Mouse (Mus musculus) macrophage (primary cell): Measurements from ENCODE around the gene Fgfbp1. TPM values are rescaled to one million over a fixed set of nuclear protein-coding genes. Genes with fewer than 3 reads are reported as not detected.
A peak's percentile ranks its signal among the peaks of the same experiment; 100 is the strongest.

ENCODE experiments used
- H3K27ac ChIP-seq: fragments of 350-480 bp; formaldehyde crosslinking; 2 replicates; pipeline ENCODE4 v1.9.0; 2021
- H3K36me3 ChIP-seq: fragments of 350-480 bp; formaldehyde crosslinking; 2 replicates; pipeline ENCODE4 v1.9.0; 2021; ENCODE audit errors: inconsistent target
- H3K4me3 ChIP-seq: fragments of 350-480 bp; formaldehyde crosslinking; 2 replicates; pipeline ENCODE4 v1.9.0; 2021; ENCODE audit errors: inconsistent target
- H3K79me2 ChIP-seq: fragments of 350-480 bp; formaldehyde crosslinking; 2 replicates; pipeline ENCODE4 v1.9.0; 2021; ENCODE audit errors: inconsistent target
- WGBS: methylation state at CpG from one replicate; pipeline ENCODE4 v1.1.7; 2026; ENCODE audit warnings: inconsistent platforms; ENCODE audit not compliant: missing documents; 5-methylcytosine and 5-hydroxymethylcytosine counted together
- polyA plus RNA-seq: library from polyadenylated mRNA; stranded (reverse); fragments of 250-400 nt; gene quantifications from 3 replicates; pipeline ENCODE4 v1.2.4, GENCODE M21; 2018; ENCODE audit warnings: inconsistent platforms

The Fgfbp1 gene
- polyA plus RNA-seq, 1 experiment from 2014 or later = not detected

- WGBS = 96% methylated on average over 3 of the region's 3 CpGs
- Histone ChIP-seq H3K4me3 (no peak overlapping the region), H3K36me3 (no peaks in the 10 kb centered on the region), H3K79me2 (no peaks in the 10 kb centered on the region), H3K27ac (no peak overlapping the region)
These were observed 20.5 kb downstream of the Fgfbp1 start for GRCm38 (mm10) chr5:43961056-43961455.

- H3K79me2 ChIP-seq = no peaks in the 10 kb centered on the region
- WGBS = 91% methylated on average over 2 of the region's 3 CpGs
- H3K4me3 ChIP-seq = no peak overlapping the region
- no peak overlapping the region for H3K27ac ChIP-seq
- H3K36me3 ChIP-seq = no peaks in the 10 kb centered on the region
These were observed 21.6 kb downstream of the Fgfbp1 start for GRCm38 (mm10) chr5:43959884-43960440.

- Histone ChIP-seq H3K4me3 (no peak overlapping the region), H3K79me2 (no peaks in the 10 kb centered on the region), H3K27ac (no peak overlapping the region), H3K36me3 (no peaks in the 10 kb centered on the region)
- 100% methylated on average over 1 of the region's 1 CpGs for WGBS
These were observed 28.3 kb downstream of the Fgfbp1 start for GRCm38 (mm10) chr5:43953241-43953640.

- WGBS = 8% methylated on average over 8 of the region's 8 CpGs
- Histone ChIP-seq H3K79me2 (no peaks in the 10 kb centered on the region), H3K4me3 (peak overlapping the region; percentile 22), H3K27ac (peak overlapping the region; percentile 33), H3K36me3 (no peaks in the 10 kb centered on the region)
These were observed 32.8 kb downstream of the Fgfbp1 start for GRCm38 (mm10) chr5:43948748-43949275.

GRCm38 (mm10) chr5:43948111-43948743 is 33.4 kb downstream of the Fgfbp1 start:
- Histone ChIP-seq H3K27ac (peak overlapping the region; percentile 33), H3K4me3 (peak overlapping the region; percentile 22), H3K79me2 (no peaks in the 10 kb centered on the region), H3K36me3 (no peaks in the 10 kb centered on the region)
- WGBS = 4% methylated on average over 26 of the region's 27 CpGs

GRCm38 (mm10) chr5:43947330-43947977 is 34.1 kb downstream of the Fgfbp1 start:
- 18% methylated on average over 9 of the region's 9 CpGs for WGBS
- H3K27ac ChIP-seq = no peak overlapping the region
- H3K36me3 ChIP-seq = no peaks in the 10 kb centered on the region
- no peaks in the 10 kb centered on the region for H3K79me2 ChIP-seq
- H3K4me3 ChIP-seq = no peak overlapping the region

- WGBS = 81% methylated on average over 1 of the region's 2 CpGs
- H3K79me2 ChIP-seq = no peaks in the 10 kb centered on the region
- H3K4me3 ChIP-seq = no peak overlapping the region
- H3K36me3 ChIP-seq = no peaks in the 10 kb centered on the region
- H3K27ac ChIP-seq = no peak overlapping the region
These were observed 48.3 kb downstream of the Fgfbp1 start for GRCm38 (mm10) chr5:43933269-43933668.

Other genes starting within 250 kb of the Fgfbp1 start
- gene Bst1, start 162.9 kb downstream of the Fgfbp1 start, polyA plus RNA-seq = 0.93 to 2.5 TPM (median 1.3 TPM) in 3 replicates
- gene Fbxl5, start 160.1 kb downstream of the Fgfbp1 start, polyA plus RNA-seq = 19.0 to 23.0 TPM (median 22.2 TPM) in 3 replicates
- 1.1 to 2.6 TPM (median 1.2 TPM) in 3 replicates for gene Cd38, start 113.2 kb downstream of the Fgfbp1 start, polyA plus RNA-seq
- gene Gm7879, start 68.6 kb downstream of the Fgfbp1 start, polyA plus RNA-seq = not detected in 3 replicates
- gene Prom1, start 120.3 kb upstream of the Fgfbp1 start, polyA plus RNA-seq = 0.20 TPM in 1 of 3 replicates, not detected in the others
- 13.4 to 19.0 TPM (median 14.0 TPM) in 3 replicates for gene Tapt1, start 244.8 kb upstream of the Fgfbp1 start, polyA plus RNA-seq